Mouse (Mus musculus) embryonic facial prominence, embryonic 12.5 days (tissue): ENCODE results near the gene Pan3. TPM values are rescaled to one million over a fixed set of nuclear protein-coding genes. Genes with fewer than 3 reads are reported as not detected.

Source experiments
- ATAC-seq: fragments of 200-750 bp; cut with Nextera tagmentation; 2 replicates; pipeline ENCODE4 v1.8.0; 2017; ENCODE audit not compliant: insufficient number of reproducible peaks, insufficient read depth, low FRiP score, low TSS enrichment
- H3K27ac ChIP-seq: fragments of 300-500 bp; sonication (generic); 2 replicates; pipeline ENCODE4 v1.5.1; 2016; ENCODE audit warnings: mild to moderate bottlenecking
- H3K27me3 ChIP-seq: fragments of 300-500 bp; sonication (generic); 2 replicates; pipeline ENCODE4 v1.6.1; 2016; ENCODE audit warnings: mild to moderate bottlenecking, moderate library complexity
- H3K36me3 ChIP-seq: fragments of 300-500 bp; sonication (generic); 2 replicates; pipeline ENCODE4 v1.6.1; 2016; ENCODE audit warnings: mild to moderate bottlenecking
- H3K4me1 ChIP-seq: fragments of 300-500 bp; sonication (generic); 2 replicates; pipeline ENCODE4 v1.6.1; 2016
- H3K4me2 ChIP-seq: fragments of 300-500 bp; sonication (generic); replicated peaks from 2 replicates; pipeline ENCODE4 v1.6.1; 2016; ENCODE audit warnings: mild to moderate bottlenecking, moderate library complexity
- H3K4me3 ChIP-seq: fragments of 300-500 bp; sonication (generic); 2 replicates; pipeline ENCODE4 v1.5.1; 2016; ENCODE audit warnings: mild to moderate bottlenecking
- H3K9ac ChIP-seq: fragments of 300-500 bp; sonication (generic); 2 replicates; pipeline ENCODE4 v1.6.1; 2016; ENCODE audit warnings: mild to moderate bottlenecking, moderate library complexity
- H3K9me3 ChIP-seq: fragments of 300-500 bp; sonication (generic); 2 replicates; pipeline ENCODE4 v1.6.1; 2016; ENCODE audit warnings: mild to moderate bottlenecking, moderate library complexity
- whole genome bisulfite sequencing: fragments of 180-500 bp; shearing (Covaris S2); methylation state at CpG from one replicate; pipeline ENCODE4 v1.1.7; 2016; 5-methylcytosine and 5-hydroxymethylcytosine counted together
- polyA plus RNA-seq: library from polyadenylated mRNA; unstranded; fragments of >200 nt; fragmentation: Nextera tagmentation; extraction: Ambion mirVana; gene quantifications from 2 replicates; pipeline ENCODE4 v1.2.1, GENCODE M21; 2016

Gene Pan3
- polyA plus RNA-seq, 1 experiment from 2014 or later: 62.4 TPM

DNA sequence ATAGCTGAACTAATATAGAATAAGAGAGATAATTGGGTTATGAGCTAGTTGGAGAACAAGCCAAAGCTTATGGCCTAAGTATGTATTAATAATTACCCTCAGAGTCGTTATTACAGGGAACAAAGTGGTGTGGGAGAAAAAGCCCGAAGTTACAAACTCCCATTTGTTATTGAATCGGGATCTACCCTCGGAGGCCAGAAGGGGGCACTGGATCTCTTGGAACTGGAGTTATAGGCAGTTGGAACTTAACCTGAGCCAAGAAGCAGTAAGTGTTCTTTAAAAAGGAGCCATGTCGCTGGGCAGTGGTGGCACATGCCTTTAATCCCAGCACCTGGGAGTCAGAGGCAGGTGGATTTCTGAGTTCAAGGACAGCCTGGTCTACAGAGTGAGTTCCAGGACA is 27.5 kb upstream of the Pan3 start:
- H3K9me3 ChIP-seq: no peaks in the 10 kb centered on the region
- H3K4me1 ChIP-seq: 0 out of 2 replicates have a peak, but pooled peaks cover 8% of the 10 kb centered on the region
- no peak overlapping the region for H3K9ac ChIP-seq
- H3K4me2 ChIP-seq: no peak overlapping the region
- WGBS: 25% methylated on average over 5 of the region's 5 CpGs
- H3K27me3 ChIP-seq: peaks cover 47% of the 10 kb centered on the region
- no peaks in the 10 kb centered on the region for H3K36me3 ChIP-seq
- H3K27ac ChIP-seq: no peak overlapping the region
- ATAC-seq: no peak
- H3K4me3 ChIP-seq: no peak overlapping the region

DNA sequence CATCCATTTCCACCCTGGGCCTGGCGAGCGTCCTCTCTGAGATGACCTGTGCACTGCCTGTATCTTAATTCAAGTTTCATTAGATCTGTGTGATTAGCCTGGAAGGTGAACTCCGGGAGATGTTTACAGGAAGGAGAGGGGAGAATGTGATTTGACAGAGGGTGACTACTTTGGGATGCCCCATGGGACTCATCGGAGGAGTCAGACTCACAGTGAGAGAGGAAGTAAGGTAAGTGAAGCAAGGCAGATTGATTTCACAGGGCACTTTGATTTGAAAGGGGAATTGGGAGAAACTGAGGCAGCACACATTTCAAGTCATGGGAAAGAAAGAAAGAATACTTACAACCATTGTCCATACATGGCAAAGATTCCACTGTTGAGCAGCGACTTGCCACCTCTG is 23.8 kb upstream of the Pan3 start:
- no peaks in the 10 kb centered on the region for H3K9me3 ChIP-seq
- 74% methylated on average over 5 of the region's 5 CpGs for WGBS
- no peak for ATAC-seq
- peaks cover 4% of the 10 kb centered on the region; the same call in 1 of the 2 replicates for H3K4me1 ChIP-seq
- no peaks in the 10 kb centered on the region for H3K36me3 ChIP-seq
- no peak overlapping the region for H3K27ac ChIP-seq
- H3K4me2 ChIP-seq: no peak overlapping the region
- H3K27me3 ChIP-seq: peaks cover 11% of the 10 kb centered on the region
- H3K9ac ChIP-seq: no peak overlapping the region
- H3K4me3 ChIP-seq: no peak overlapping the region

DNA sequence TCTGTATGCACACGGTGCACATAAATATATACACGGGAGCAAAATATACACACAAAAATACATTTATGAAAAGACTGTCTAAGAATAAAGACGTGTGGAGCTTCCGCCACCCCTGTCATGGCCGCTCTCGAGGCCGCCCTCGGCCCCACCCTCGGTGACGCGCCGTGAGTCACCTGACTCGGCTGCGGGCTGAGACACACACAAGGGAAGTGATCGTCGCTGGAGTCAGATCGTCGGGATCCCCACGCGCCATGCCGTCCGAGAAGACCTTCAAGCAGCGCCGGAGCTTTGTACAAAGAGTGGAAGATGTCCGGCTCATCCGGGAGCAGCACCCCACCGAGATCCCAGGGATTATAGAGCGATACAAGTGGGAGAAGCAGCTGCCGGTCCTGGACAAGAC is 21.2 kb upstream of the Pan3 start:
- ATAC-seq: no peak
- no peak overlapping the region for H3K27ac ChIP-seq
- no peaks in the 10 kb centered on the region for H3K27me3 ChIP-seq
- H3K36me3 ChIP-seq: no peaks in the 10 kb centered on the region
- 61% methylated on average over 29 of the region's 29 CpGs for WGBS
- no peaks in the 10 kb centered on the region for H3K9me3 ChIP-seq
- H3K4me2 ChIP-seq: 0 out of 2 replicates have a peak overlapping the region, but pooled peaks have one; percentile 11
- no peak overlapping the region for H3K4me3 ChIP-seq
- H3K4me1 ChIP-seq: peaks cover 4% of the 10 kb centered on the region; the same call in 1 of the 2 replicates
- H3K9ac ChIP-seq: no peak overlapping the region

DNA sequence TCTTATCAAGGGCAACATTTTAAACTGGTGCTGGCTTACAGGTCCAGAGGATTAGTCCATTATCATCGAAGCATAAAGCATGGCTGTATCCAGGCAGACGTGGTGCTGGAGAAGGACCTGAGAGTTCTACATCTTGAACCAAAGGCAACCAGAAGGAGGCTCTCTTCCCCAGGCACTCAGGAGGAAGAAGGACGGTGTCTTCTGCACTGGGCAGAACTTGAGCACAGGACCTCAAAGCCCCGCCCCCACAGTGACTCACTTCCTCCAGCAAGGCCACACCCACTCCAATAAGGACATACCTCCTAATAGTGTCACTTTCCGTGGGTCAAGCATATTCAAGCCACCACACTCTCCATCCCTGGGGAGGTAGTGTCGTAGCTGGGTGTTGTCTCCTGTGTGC is 19.4 kb upstream of the Pan3 start:
- H3K9me3 ChIP-seq: no peaks in the 10 kb centered on the region
- WGBS: 79% methylated on average over 6 of the region's 6 CpGs
- H3K4me2 ChIP-seq: no peak overlapping the region
- no peak for ATAC-seq
- H3K27ac ChIP-seq: no peak overlapping the region
- no peak overlapping the region for H3K9ac ChIP-seq
- no peaks in the 10 kb centered on the region for H3K27me3 ChIP-seq
- H3K4me3 ChIP-seq: no peak overlapping the region
- peaks cover 4% of the 10 kb centered on the region; the same call in 1 of the 2 replicates for H3K4me1 ChIP-seq
- no peaks in the 10 kb centered on the region for H3K36me3 ChIP-seq

DNA sequence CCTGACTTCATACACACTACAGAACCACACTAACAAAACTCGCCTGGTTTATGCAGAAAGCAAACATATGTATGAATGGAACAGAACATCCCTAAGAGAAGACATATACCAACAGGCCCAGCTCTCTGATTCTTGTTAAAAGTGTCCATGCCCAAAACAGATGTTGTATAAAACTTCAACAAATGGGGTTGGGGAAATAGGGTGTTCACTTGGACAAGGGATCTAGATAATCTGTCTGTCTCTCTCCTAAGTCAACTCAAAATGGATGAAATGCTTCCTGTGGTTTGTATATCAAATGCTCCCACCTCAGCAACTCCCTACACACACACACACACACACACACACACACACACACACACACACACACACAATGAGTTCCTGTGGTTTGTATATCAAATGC is 12.0 kb upstream of the Pan3 start:
- no peaks in the 10 kb centered on the region for H3K9me3 ChIP-seq
- ATAC-seq: no peak
- H3K4me1 ChIP-seq: no peaks in the 10 kb centered on the region
- H3K36me3 ChIP-seq: no peaks in the 10 kb centered on the region
- no peak overlapping the region for H3K4me3 ChIP-seq
- WGBS: 70% methylated on average over 1 of the region's 1 CpGs
- H3K27me3 ChIP-seq: no peaks in the 10 kb centered on the region
- no peak overlapping the region for H3K27ac ChIP-seq
- H3K9ac ChIP-seq: no peak overlapping the region
- H3K4me2 ChIP-seq: no peak overlapping the region

DNA sequence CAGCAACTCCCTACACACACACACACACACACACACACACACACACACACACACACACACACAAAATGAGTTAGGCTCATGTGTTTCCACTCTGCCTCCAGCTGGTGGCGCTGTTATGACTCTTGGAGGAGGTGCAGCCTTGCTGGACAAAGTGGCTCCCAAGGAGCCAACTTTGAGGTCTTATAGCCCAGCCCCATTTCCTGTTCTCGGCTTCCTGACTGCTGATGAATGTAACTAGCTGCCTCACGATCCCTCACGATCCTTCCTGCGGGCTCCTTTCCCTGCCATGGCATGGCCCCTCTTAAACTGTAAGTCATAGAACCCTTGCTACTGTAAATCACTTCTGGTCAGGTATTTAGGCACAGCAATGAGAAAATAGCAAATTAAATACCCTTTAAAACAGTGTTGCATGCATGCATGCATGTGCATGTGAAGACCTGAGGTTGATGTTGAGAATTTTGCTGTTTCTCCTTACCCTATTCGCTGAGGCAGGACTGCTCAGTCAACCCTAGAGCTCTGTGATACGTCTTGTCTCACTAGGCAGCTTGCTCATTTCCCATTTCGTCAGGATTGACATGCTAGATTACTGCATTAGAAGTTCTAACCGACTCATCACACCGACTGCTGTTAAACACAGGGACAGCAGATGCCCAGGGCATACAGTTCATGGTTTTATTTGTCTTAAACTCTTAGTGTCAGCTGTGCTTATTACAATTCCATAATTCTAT is 11.4 kb upstream of the Pan3 start:
- no peaks in the 10 kb centered on the region for H3K4me1 ChIP-seq
- H3K4me2 ChIP-seq: no peak overlapping the region
- H3K9me3 ChIP-seq: no peaks in the 10 kb centered on the region
- no peaks in the 10 kb centered on the region for H3K27me3 ChIP-seq
- no peak overlapping the region for H3K27ac ChIP-seq
- H3K36me3 ChIP-seq: no peaks in the 10 kb centered on the region
- no peak for ATAC-seq
- H3K9ac ChIP-seq: no peak overlapping the region
- WGBS: 38% methylated on average over 10 of the region's 10 CpGs
- no peak overlapping the region for H3K4me3 ChIP-seq

DNA sequence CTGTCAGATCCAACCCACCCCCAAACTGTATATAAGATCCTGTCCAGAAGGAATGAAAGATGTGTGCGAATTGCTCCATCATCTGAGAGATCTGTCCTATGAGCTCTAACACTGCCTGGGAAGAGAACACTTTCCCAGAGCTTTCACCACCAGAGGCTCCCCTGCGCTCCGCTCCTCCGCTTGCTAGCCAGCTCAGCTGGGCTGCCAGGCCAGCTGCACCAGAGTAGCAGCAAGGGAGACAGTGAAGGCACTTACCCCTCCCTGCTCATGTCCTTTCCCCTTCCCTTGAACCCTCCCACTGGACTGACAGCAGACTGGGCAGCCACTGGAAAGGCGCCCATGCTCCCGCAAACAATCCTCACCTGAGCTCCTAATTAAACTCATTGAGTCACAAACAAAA is 6.3 kb upstream of the Pan3 start:
- Histone ChIP-seq H3K9ac (no peak overlapping the region), H3K27me3 (no peaks in the 10 kb centered on the region), H3K4me2 (no peak overlapping the region), H3K4me3 (no peak overlapping the region), H3K27ac (no peak overlapping the region), H3K36me3 (no peaks in the 10 kb centered on the region), H3K9me3 (no peaks in the 10 kb centered on the region), H3K4me1 (no peaks in the 10 kb centered on the region)
- no peak for ATAC-seq
- WGBS: 35% methylated on average over 6 of the region's 6 CpGs

DNA sequence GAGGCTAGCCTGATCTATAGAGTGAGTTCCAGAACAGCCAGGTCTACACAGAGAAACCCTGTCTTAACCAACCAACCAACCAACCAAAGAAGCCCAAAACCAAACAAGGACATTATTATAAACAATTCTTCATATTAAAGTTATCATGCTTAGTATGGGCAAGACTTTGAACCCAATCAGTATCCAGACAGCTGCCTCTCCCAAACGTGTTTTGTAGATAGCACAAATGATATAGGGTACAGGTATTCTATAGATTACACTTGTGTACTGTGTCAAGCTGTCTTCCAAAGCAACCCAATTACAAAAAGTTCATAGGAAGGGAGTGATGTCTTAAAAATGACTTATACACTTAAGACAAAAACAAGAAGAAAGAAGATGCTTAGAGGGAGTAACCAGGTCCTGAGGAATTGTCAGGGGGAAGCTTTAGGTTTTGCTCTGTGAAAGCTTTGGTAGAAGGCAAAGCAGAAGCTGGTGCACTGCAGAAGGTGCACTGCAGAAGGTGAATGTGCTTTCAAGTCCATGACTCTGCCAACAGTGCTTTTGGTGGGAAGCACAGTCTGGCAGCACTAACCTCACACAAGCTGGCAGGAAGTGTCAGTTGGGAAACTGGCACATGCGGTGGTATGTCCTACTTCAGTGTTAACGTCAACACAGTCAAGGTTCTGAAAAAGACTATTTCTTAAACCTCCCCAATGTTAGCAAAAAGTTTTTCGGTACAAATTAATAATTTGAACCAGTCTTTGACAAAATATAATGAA is 3.7 kb upstream of the Pan3 start:
- no peak overlapping the region for H3K27ac ChIP-seq

DNA sequence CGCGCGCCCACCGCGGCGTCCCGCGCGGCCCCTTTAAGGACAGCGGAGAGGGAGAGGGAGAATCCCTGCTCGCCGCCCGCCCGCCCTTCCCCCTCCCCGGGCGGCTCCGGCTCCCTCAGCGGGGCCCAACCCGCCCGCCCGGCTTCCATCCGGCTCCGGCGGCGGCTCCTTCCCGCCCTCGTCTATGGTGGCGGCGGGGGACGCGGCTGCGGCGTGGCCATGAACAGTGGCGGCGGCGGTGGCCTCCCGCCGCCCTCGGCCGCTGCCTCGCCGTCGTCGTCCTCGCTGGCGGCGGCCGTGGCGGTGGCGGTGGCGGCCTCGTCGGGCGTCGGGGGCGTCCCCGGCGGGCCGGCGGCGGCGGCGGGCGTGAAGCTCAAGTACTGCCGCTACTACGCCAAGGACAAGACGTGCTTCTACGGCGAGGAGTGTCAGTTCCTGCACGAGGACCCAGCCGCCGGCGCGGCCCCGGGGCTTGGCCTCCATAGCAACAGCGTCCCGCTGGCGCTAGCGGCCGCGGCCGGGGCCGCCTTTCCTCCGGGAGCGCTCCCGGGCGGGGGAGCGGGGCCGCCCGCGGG is 487 bp downstream of the Pan3 start:
- under 1% methylated on average over 57 of the region's 91 CpGs for WGBS
- peak; percentile 85 for ATAC-seq
- peak overlapping the region; percentile 61 for H3K4me2 ChIP-seq
- H3K36me3 ChIP-seq: 0 out of 2 replicates have a peak, but pooled peaks cover 6% of the 10 kb centered on the region
- peak overlapping the region; percentile 79 for H3K4me3 ChIP-seq
- H3K27ac ChIP-seq: peak overlapping the region; percentile 99
- peak overlapping the region; percentile 97 for H3K9ac ChIP-seq
- H3K27me3 ChIP-seq: no peaks in the 10 kb centered on the region
- peaks cover 27% of the 10 kb centered on the region for H3K4me1 ChIP-seq
- no peaks in the 10 kb centered on the region for H3K9me3 ChIP-seq

More for the DNA sequence above, 3.7 kb upstream of the Pan3 start:
- ATAC-seq: no peak
- Histone ChIP-seq H3K9ac (no peak overlapping the region), H3K27me3 (no peaks in the 10 kb centered on the region), H3K4me1 (peaks cover 4% of the 10 kb centered on the region; the same call in 1 of the 2 replicates), H3K4me3 (no peak overlapping the region), H3K36me3 (no peaks in the 10 kb centered on the region), H3K9me3 (no peaks in the 10 kb centered on the region), H3K4me2 (no peak overlapping the region)
- WGBS: 81% methylated on average over 4 of the region's 4 CpGs

DNA sequence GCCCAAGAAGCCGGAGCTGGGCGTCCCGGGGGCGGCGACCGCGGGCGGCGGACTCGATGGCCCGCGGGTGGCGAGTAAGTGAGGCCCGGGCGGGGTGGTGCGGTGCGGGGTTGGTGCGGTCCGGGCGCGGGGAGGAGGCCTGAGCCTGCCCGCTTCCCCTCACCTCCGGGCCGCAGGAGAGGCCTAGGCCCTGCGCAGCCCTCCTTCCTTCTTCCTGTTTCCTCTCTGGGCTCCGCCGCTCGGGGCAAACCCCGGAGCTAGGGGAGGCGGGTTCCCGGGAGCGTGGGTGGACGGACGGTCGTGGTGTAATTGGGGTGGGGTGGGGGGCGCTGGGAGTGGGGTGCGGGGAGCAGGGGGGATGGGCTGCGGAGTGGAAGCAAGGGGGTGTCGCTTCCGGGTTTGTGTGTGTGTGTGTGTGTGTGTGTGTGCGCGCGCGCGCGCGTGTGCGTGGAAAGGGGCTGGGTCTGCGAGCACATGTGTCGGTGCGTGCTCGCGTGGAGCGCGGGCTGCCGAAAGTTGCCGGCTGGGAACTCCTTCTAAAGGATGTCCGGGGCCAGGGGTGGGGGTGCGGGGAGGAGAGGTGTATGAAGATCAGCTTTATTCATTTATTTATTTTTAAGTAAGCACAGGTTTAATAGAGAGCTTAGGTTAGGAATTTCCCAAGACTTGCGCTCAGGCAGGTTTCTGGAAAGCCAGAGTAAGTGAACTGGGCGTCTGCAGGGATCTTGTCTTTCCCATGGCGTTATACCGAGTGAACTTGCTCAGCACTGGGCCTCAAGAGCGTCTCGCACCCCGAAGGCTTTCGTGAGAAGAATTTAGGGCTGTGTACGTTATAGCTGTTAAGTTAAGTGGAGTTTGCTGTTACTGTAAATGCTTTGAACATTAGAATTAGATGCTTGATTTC is 1.2 kb downstream of the Pan3 start:
- peak; percentile 59 for ATAC-seq
- H3K9me3 ChIP-seq: no peaks in the 10 kb centered on the region
- H3K27me3 ChIP-seq: no peaks in the 10 kb centered on the region
- peak overlapping the region; percentile 97 for H3K9ac ChIP-seq
- WGBS: 1% methylated on average over 62 of the region's 68 CpGs
- peak overlapping the region; percentile 79 for H3K4me3 ChIP-seq
- H3K4me1 ChIP-seq: peaks cover 31% of the 10 kb centered on the region
- H3K27ac ChIP-seq: peak overlapping the region; percentile 99
- H3K4me2 ChIP-seq: peak overlapping the region; percentile 61
- H3K36me3 ChIP-seq: 0 out of 2 replicates have a peak, but pooled peaks cover 6% of the 10 kb centered on the region

DNA sequence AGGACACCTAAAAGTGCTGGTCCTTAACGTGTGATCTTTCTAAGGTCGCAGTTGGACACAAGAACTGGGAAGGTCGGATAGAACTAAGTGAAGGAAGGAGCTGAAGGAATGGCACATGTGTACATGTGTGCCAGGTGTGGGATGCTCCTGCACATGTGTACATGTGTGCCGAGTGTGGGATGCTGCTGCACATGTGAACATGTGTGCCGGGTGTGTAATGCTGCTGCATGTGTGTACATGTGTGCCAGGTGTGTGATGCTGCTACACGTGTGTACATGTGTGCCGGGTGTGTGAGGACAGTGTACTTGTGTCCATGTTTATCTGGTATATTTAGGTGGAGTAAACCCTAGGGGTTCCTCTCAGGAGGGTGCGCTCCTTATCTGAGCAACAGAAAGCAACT is 3.0 kb downstream of the Pan3 start:
- Histone ChIP-seq H3K4me1 (peaks cover 37% of the 10 kb centered on the region), H3K27ac (no peak overlapping the region), H3K4me2 (0 out of 2 replicates have a peak overlapping the region, but pooled peaks have one; percentile 29), H3K9ac (no peak overlapping the region), H3K27me3 (no peaks in the 10 kb centered on the region), H3K4me3 (no peak overlapping the region), H3K36me3 (0 out of 2 replicates have a peak, but pooled peaks cover 6% of the 10 kb centered on the region), H3K9me3 (no peaks in the 10 kb centered on the region)
- 92% methylated on average over 8 of the region's 8 CpGs for WGBS
- no peak for ATAC-seq
